Mouse (Mus musculus) T-helper 17 cell (primary cell): ENCODE data around the gene Ceacam16.

Experiments used
- in situ Hi-C, 2 experiments: fragments of 300-600 bp; cut with MboI, MseI; formaldehyde crosslinking; loops; 1 replicate in 1 of 2; 2 replicates in 1 of 2; pipeline ENCODE4 v1.15.1; 2025; ENCODE audit warnings: high pct_unique_total_duplicates in 2 of 2

Gene Ceacam16

GRCm38 (mm10) chr7:19861199-19861598 lies at the start of gene Ceacam16:
Ceacam16 (minus strand) TSS chr7:19861299.
- in situ Hi-C loops: no loop called here

GRCm38 (mm10) chr7:19910421-19911291 lies 49.6 kb upstream of the Ceacam16 start:
- in situ Hi-C loops: loop anchor here (5.0 kb wide), 1 partner anchor 47 kb away; no protein-coding TSS in a partner anchor

GRCm38 (mm10) chr7:19889881-19890280 lies 28.8 kb upstream of the Ceacam16 start:
- in situ Hi-C loops: no loop called here

- in situ Hi-C loops: no loop called here
Measured at GRCm38 (mm10) chr7:19887849-19888248, 26.8 kb upstream of the Ceacam16 start, which contains the start of gene Ceacam19. Ceacam19 (minus strand) TSS chr7:19887965.

GRCm38 (mm10) chr7:19880754-19881153 lies 19.7 kb upstream of the Ceacam16 start:
- in situ Hi-C loops: no loop called here

GRCm38 (mm10) chr7:19876781-19877425 lies 15.8 kb upstream of the Ceacam16 start:
- in situ Hi-C loops: no loop called here

GRCm38 (mm10) chr7:19875948-19876682 lies 15.0 kb upstream of the Ceacam16 start:
- in situ Hi-C loops: no loop called here

- in situ Hi-C loops: no loop called here
Measured at GRCm38 (mm10) chr7:19871943-19872601, 11.0 kb upstream of the Ceacam16 start.

- in situ Hi-C loops: no loop called here
Measured at GRCm38 (mm10) chr7:19871137-19871621, 10.1 kb upstream of the Ceacam16 start.

GRCm38 (mm10) chr7:19867751-19868399 lies 6.8 kb upstream of the Ceacam16 start:
- in situ Hi-C loops: no loop called here

GRCm38 (mm10) chr7:19866490-19866889 lies 5.4 kb upstream of the Ceacam16 start:
- in situ Hi-C loops: no loop called here

- in situ Hi-C loops: no loop called here
Measured at GRCm38 (mm10) chr7:19865246-19866036, 4.3 kb upstream of the Ceacam16 start.

- in situ Hi-C loops: no loop called here
Measured at GRCm38 (mm10) chr7:19864241-19864640, 3.1 kb upstream of the Ceacam16 start.

- in situ Hi-C loops: no loop called here
Measured at GRCm38 (mm10) chr7:19859740-19860139, 1.4 kb downstream of the Ceacam16 start.

- in situ Hi-C loops: no loop called here
Measured at GRCm38 (mm10) chr7:19856283-19856682, 4.8 kb downstream of the Ceacam16 start.

GRCm38 (mm10) chr7:19855663-19856062 lies 5.4 kb downstream of the Ceacam16 start:
- in situ Hi-C loops: no loop called here

GRCm38 (mm10) chr7:19853526-19853925 lies 7.6 kb downstream of the Ceacam16 start:
- in situ Hi-C loops: no loop called here

- in situ Hi-C loops: no loop called here
Measured at GRCm38 (mm10) chr7:19851858-19852570, 9.1 kb downstream of the Ceacam16 start, which contains the start of gene Gm19345. Gm19345 (plus strand) TSS chr7:19852003.

GRCm38 (mm10) chr7:19844521-19845171 lies 16.5 kb downstream of the Ceacam16 start:
- in situ Hi-C loops: loop anchor here (5.0 kb wide), 1 partner anchor 42 kb away; no protein-coding TSS in a partner anchor
